Mouse (Mus musculus): ENCODE results near the gene Zc2hc1b. TPM values are rescaled to one million over a fixed set of nuclear protein-coding genes. Genes with fewer than 3 reads are reported as not detected.

Gene Zc2hc1b
- polyA plus RNA-seq, 1 experiment from 2014 or later, result not detected

GRCm38 (mm10) chr10:13116706-13117665, 60.8 kb downstream of the Zc2hc1b start:
- no peak overlapping the region for H3K9ac ChIP-seq (ENCODE audit: low read depth, low read length)
- H3K9me3 ChIP-seq (ENCODE audit: control insufficient read depth, low read length), result no peaks in the 10 kb centered on the region
- H3K27ac ChIP-seq (ENCODE audit: low read depth, low read length), result no peak overlapping the region
- no peaks in the 10 kb centered on the region for H3K27me3 ChIP-seq (replicated peaks; ENCODE audit: control insufficient read depth, insufficient read depth, low read length)
- WGBS, result 51% methylated on average over 9 of the region's 9 CpGs
- peak; percentile 20 for ATAC-seq (replicated peaks; ENCODE audit: low FRiP score)
- no peak overlapping the region for H3K4me3 ChIP-seq (ENCODE audit: low read depth, low read length)
- no peak overlapping the region for H3K4me2 ChIP-seq
- peak; percentile 36 for DNase-seq (ENCODE audit: low spot score)
- no peaks in the 10 kb centered on the region for H3K36me3 ChIP-seq (ENCODE audit: control insufficient read depth, insufficient read depth, low read length)
- H3K4me1 ChIP-seq (replicated peaks; ENCODE audit: control insufficient read depth, insufficient read depth, low read length), result peaks cover 2% of the 10 kb centered on the region; the same call in 1 of the 2 replicates

DNA sequence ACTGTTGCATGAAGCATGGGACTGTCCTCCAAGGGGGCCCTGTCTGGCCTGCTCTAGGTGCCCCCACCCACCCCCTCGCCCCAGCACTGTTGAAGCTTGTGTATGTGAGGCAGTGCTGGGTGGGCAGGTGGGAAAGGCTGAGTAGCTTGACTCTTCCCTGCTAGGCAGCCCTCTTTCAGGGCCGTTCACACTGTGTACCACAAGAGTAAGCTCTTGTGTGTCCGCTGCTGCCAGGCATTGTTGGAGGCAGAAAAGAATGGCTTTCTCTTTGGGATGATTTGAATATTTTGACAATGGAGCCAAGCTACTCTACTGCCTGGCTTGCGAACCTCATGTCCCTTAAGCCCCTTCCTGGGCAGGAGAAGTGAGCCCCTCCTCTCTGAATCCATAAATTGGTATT, 62.8 kb downstream of the Zc2hc1b start:
- Histone ChIP-seq H3K27me3 (replicated peaks; ENCODE audit: control insufficient read depth, insufficient read depth, low read length) (no peaks in the 10 kb centered on the region), H3K4me1 (replicated peaks; ENCODE audit: control insufficient read depth, insufficient read depth, low read length) (peaks cover 2% of the 10 kb centered on the region; the same call in 1 of the 2 replicates), H3K36me3 (ENCODE audit: control insufficient read depth, insufficient read depth, low read length) (no peaks in the 10 kb centered on the region), H3K9me3 (ENCODE audit: control insufficient read depth, low read length) (no peaks in the 10 kb centered on the region), H3K9ac (ENCODE audit: low read depth, low read length) (no peak overlapping the region), H3K27ac (ENCODE audit: low read depth, low read length) (no peak overlapping the region), H3K4me3 (ENCODE audit: low read depth, low read length) (no peak overlapping the region), H3K4me2 (no peak overlapping the region)
- WGBS, result 79% methylated on average over 4 of the region's 4 CpGs
- peak; percentile 29 for DNase-seq (ENCODE audit: low spot score)
- no peak for ATAC-seq (replicated peaks; ENCODE audit: low FRiP score)

DNA sequence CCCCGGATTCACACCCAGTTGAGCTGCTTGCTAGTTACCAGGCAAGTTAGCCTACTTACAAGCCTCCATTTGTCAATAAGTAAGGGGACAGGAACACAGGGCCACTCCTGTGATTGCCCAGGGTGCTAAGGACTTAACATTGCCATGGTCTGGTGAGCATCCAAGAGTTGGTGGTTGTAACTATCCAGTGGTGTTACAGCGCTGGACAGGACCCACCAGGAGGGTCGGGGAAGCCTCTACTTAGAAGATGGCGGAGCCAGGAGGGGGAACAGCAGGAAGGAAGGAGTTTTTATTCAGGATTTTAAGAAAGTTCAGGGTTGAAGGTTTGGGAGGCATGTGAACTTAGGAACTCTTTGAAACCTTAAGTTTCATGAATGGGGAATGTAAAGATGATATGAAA, 64.2 kb downstream of the Zc2hc1b start:
- 86% methylated on average over 4 of the region's 4 CpGs for WGBS
- H3K9me3 ChIP-seq (ENCODE audit: control insufficient read depth, low read length), result no peaks in the 10 kb centered on the region
- H3K27ac ChIP-seq (ENCODE audit: low read depth, low read length), result no peak overlapping the region
- no peak overlapping the region for H3K9ac ChIP-seq (ENCODE audit: low read depth, low read length)
- DNase-seq (ENCODE audit: low spot score) (peak; percentile 17), ATAC-seq (replicated peaks; ENCODE audit: low FRiP score) (no peak)
- peaks cover 2% of the 10 kb centered on the region; the same call in 1 of the 2 replicates for H3K4me1 ChIP-seq (replicated peaks; ENCODE audit: control insufficient read depth, insufficient read depth, low read length)
- no peak overlapping the region for H3K4me2 ChIP-seq
- no peak overlapping the region for H3K4me3 ChIP-seq (ENCODE audit: low read depth, low read length)
- H3K27me3 ChIP-seq (replicated peaks; ENCODE audit: control insufficient read depth, insufficient read depth, low read length), result no peaks in the 10 kb centered on the region
- H3K36me3 ChIP-seq (ENCODE audit: control insufficient read depth, insufficient read depth, low read length), result no peaks in the 10 kb centered on the region

DNA sequence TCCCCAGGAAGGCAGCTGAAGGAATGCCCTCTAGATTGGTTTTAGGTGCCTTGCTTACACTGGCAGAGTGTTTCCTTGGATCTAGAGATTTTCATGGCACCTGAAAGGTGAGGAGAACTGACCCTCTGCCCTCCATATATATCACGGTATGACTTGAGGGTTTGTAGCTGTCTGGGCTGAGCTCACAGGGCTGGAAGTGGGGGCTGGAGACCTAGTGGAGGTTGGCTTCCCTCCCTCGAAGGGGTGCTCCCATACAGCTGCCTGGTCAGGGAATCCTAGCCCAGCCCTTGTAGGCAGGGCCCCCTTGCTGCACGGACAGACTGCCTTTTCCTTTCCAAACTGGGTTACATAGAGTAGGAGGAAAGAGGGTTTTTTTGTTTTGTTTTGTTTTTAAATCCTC, 65.0 kb downstream of the Zc2hc1b start:
- Histone ChIP-seq H3K27ac (ENCODE audit: low read depth, low read length) (no peak overlapping the region), H3K4me2 (no peak overlapping the region), H3K36me3 (ENCODE audit: control insufficient read depth, insufficient read depth, low read length) (no peaks in the 10 kb centered on the region), H3K27me3 (replicated peaks; ENCODE audit: control insufficient read depth, insufficient read depth, low read length) (no peaks in the 10 kb centered on the region), H3K9me3 (ENCODE audit: control insufficient read depth, low read length) (no peaks in the 10 kb centered on the region), H3K4me3 (ENCODE audit: low read depth, low read length) (no peak overlapping the region), H3K4me1 (replicated peaks; ENCODE audit: control insufficient read depth, insufficient read depth, low read length) (peaks cover 2% of the 10 kb centered on the region; the same call in 1 of the 2 replicates), H3K9ac (ENCODE audit: low read depth, low read length) (no peak overlapping the region)
- 49% methylated on average over 3 of the region's 3 CpGs for WGBS
- ATAC-seq (replicated peaks; ENCODE audit: low FRiP score) (no peak), DNase-seq (ENCODE audit: low spot score) (peak; percentile 25)

DNA sequence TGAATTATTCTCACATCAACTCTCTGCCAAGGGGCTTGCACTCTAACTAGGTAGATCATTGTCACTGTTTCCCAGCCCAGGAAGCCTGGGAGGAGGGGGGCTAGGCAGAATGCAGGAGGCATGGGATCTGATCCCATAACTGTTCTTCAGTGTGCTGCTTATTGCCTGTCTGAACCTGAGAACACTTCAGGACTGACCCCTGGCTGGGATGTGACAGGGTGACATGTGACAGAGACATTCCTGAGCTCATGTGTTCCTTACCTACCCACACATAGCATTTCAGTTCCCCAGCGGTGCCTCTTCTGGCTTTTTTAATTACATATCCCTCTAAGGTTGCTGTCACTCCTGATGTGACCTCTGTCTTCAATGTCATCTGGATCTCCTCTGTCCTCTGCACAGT, 68.0 kb downstream of the Zc2hc1b start:
- no peak overlapping the region for H3K27ac ChIP-seq (ENCODE audit: low read depth, low read length)
- no peak overlapping the region for H3K9ac ChIP-seq (ENCODE audit: low read depth, low read length)
- no peak overlapping the region for H3K4me3 ChIP-seq (ENCODE audit: low read depth, low read length)
- no peaks in the 10 kb centered on the region for H3K27me3 ChIP-seq (replicated peaks; ENCODE audit: control insufficient read depth, insufficient read depth, low read length)
- ATAC-seq (replicated peaks; ENCODE audit: low FRiP score) (no peak), DNase-seq (ENCODE audit: low spot score) (no peak)
- no peaks in the 10 kb centered on the region for H3K36me3 ChIP-seq (ENCODE audit: control insufficient read depth, insufficient read depth, low read length)
- no peak overlapping the region for H3K4me2 ChIP-seq
- H3K9me3 ChIP-seq (ENCODE audit: control insufficient read depth, low read length), result no peaks in the 10 kb centered on the region
- WGBS, result 57% methylated on average over 1 of the region's 1 CpGs
- H3K4me1 ChIP-seq (replicated peaks; ENCODE audit: control insufficient read depth, insufficient read depth, low read length), result peaks cover 2% of the 10 kb centered on the region; the same call in 1 of the 2 replicates

DNA sequence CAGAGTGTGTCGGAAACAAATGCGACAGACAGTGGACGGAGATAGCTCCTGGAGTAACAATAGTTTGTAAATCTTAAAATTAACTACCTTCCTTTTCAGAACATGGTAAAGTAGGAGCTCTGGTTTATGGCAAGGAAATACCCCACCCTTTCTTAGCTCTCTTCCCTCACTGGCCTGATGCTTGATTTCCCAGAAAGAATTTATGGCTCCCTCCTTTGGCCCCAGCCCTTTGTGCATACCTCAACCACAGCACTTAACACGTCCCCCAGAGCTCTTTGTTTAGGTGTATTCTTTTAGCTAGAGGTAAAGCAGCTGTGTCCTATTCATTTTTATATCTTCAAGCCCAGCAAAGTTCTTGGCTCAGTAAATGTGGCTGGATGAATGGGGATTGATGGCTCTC, 69.0 kb downstream of the Zc2hc1b start:
- Histone ChIP-seq H3K9ac (ENCODE audit: low read depth, low read length) (no peak overlapping the region), H3K4me2 (no peak overlapping the region), H3K9me3 (ENCODE audit: control insufficient read depth, low read length) (no peaks in the 10 kb centered on the region), H3K27me3 (replicated peaks; ENCODE audit: control insufficient read depth, insufficient read depth, low read length) (no peaks in the 10 kb centered on the region), H3K4me3 (ENCODE audit: low read depth, low read length) (no peak overlapping the region), H3K36me3 (ENCODE audit: control insufficient read depth, insufficient read depth, low read length) (no peaks in the 10 kb centered on the region), H3K27ac (ENCODE audit: low read depth, low read length) (no peak overlapping the region), H3K4me1 (replicated peaks; ENCODE audit: control insufficient read depth, insufficient read depth, low read length) (peaks cover 2% of the 10 kb centered on the region; the same call in 1 of the 2 replicates)
- 74% methylated on average over 4 of the region's 4 CpGs for WGBS
- DNase-seq (ENCODE audit: low spot score) (no peak), ATAC-seq (replicated peaks; ENCODE audit: low FRiP score) (no peak)

DNA sequence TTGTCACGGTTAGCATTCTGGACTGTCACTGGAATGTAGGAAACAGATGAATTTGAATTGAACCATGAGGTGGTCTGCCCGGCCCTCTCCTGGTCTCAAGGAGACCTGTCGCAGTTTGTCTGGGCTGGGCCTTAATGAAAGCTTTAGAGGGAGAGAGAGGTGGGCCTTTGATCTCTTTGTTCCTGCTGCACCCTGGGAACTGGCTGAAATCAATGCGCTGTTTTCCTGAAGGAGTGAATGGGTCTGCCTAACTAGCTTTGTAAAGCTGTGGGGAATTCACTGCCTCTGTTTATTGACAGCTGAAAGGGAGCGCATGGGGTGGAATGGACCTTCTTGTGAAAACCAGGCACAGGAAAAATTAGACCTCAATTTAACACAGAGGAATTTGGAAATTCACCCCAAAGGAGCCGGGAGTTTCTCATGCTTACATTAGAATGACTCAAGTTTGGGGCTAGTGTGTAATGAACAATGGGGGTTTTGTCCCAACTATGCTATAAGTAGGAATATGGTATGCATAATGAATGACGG, 69.7 kb downstream of the Zc2hc1b start:
- Histone ChIP-seq H3K9ac (ENCODE audit: low read depth, low read length) (no peak overlapping the region), H3K36me3 (ENCODE audit: control insufficient read depth, insufficient read depth, low read length) (no peaks in the 10 kb centered on the region), H3K27ac (ENCODE audit: low read depth, low read length) (no peak overlapping the region), H3K9me3 (ENCODE audit: control insufficient read depth, low read length) (no peaks in the 10 kb centered on the region), H3K4me2 (no peak overlapping the region), H3K27me3 (replicated peaks; ENCODE audit: control insufficient read depth, insufficient read depth, low read length) (no peaks in the 10 kb centered on the region), H3K4me3 (ENCODE audit: low read depth, low read length) (no peak overlapping the region), H3K4me1 (replicated peaks; ENCODE audit: control insufficient read depth, insufficient read depth, low read length) (peaks cover 2% of the 10 kb centered on the region; the same call in 1 of the 2 replicates)
- ATAC-seq (replicated peaks; ENCODE audit: low FRiP score), result no peak
- DNase-seq (ENCODE audit: low spot score), result no peak
- WGBS, result 65% methylated on average over 7 of the region's 7 CpGs

- Histone ChIP-seq H3K36me3 (ENCODE audit: control insufficient read depth, insufficient read depth, low read length) (no peaks in the 10 kb centered on the region), H3K27me3 (replicated peaks; ENCODE audit: control insufficient read depth, insufficient read depth, low read length) (no peaks in the 10 kb centered on the region), H3K4me2 (no peak overlapping the region), H3K4me1 (replicated peaks; ENCODE audit: control insufficient read depth, insufficient read depth, low read length) (no peaks in the 10 kb centered on the region), H3K9ac (ENCODE audit: low read depth, low read length) (no peak overlapping the region), H3K4me3 (ENCODE audit: low read depth, low read length) (no peak overlapping the region), H3K9me3 (ENCODE audit: control insufficient read depth, low read length) (no peaks in the 10 kb centered on the region), H3K27ac (ENCODE audit: low read depth, low read length) (no peak overlapping the region)
- WGBS, result 71% methylated on average over 9 of the region's 9 CpGs
- no peak for ATAC-seq (replicated peaks; ENCODE audit: low FRiP score)
- no peak for DNase-seq (ENCODE audit: low spot score)
Measured at GRCm38 (mm10) chr10:13106909-13107624, 70.8 kb downstream of the Zc2hc1b start.
